Mouse (Mus musculus): Measurements from ENCODE around the gene Gab1. TPM values are rescaled to one million over a fixed set of nuclear protein-coding genes. Genes with fewer than 3 reads are reported as not detected.
A peak's percentile ranks its signal among the peaks of the same experiment; 100 is the strongest.

The Gab1 gene
- polyA plus RNA-seq, 1 experiment = 13.6 TPM

DNA sequence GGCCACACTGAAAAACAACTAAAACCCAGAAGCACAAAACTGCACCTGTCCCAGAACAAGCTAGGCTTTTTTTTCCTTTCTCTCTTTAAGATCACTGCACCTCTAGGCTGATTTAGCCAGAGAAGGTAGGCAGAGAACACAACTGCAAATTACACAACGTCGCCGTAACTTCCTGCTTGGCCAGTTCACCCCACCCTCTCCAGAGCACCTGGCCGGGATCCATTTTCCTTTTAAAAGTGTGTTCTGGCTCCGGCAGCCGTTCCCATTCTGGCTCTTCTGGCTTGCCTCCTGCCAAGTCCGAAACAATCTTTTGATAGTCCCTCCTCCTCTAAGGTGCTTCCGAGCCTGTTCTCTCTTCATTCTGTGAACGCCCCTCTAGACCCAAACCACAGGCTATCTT lies 32.4 kb downstream of the Gab1 start:
- no peak for TF ChIP-seq POLR2A (IDR thresholded peaks at IDR 0.05; ENCODE audit: low read depth, low read length)
- no peaks in the 10 kb centered on the region for H3K27me3 ChIP-seq (ENCODE audit: control insufficient read depth, insufficient read depth, low read length)
- H3K4me1 ChIP-seq (ENCODE audit: control insufficient read depth, insufficient read depth, insufficient read length, low read length) = peaks cover 15% of the 10 kb centered on the region
- H3K27ac ChIP-seq (ENCODE audit: insufficient read depth, low read depth, low read length) = peak overlapping the region; percentile 44
- no peaks in the 10 kb centered on the region for H3K36me3 ChIP-seq (ENCODE audit: control insufficient read depth, insufficient read depth, low read length)
- WGBS = 11% methylated on average over 9 of the region's 9 CpGs
- peak overlapping the region; percentile 27 for H3K4me3 ChIP-seq (ENCODE audit: low read depth, low read length)

- Histone ChIP-seq H3K36me3 (ENCODE audit: control insufficient read depth, insufficient read depth, low read length) (no peaks in the 10 kb centered on the region), H3K27ac (ENCODE audit: insufficient read depth, low read depth, low read length) (no peak overlapping the region), H3K27me3 (ENCODE audit: control insufficient read depth, insufficient read depth, low read length) (no peaks in the 10 kb centered on the region), H3K4me1 (ENCODE audit: control insufficient read depth, insufficient read depth, insufficient read length, low read length) (peaks cover 8% of the 10 kb centered on the region), H3K4me3 (ENCODE audit: low read depth, low read length) (no peak overlapping the region)
- TF ChIP-seq CTCF (IDR thresholded peaks at IDR 0.05; ENCODE audit: extremely low read depth, insufficient read length, insufficient replicate concordance, low read depth, low read length) (no peak), POLR2A (IDR thresholded peaks at IDR 0.05; ENCODE audit: low read depth, low read length) (no peak)
- whole genome bisulfite sequencing = 90% methylated on average over 13 of the region's 13 CpGs
These were observed 35.0 kb downstream of the Gab1 start for GRCm38 (mm10) chr8:80845284-80845683.

DNA sequence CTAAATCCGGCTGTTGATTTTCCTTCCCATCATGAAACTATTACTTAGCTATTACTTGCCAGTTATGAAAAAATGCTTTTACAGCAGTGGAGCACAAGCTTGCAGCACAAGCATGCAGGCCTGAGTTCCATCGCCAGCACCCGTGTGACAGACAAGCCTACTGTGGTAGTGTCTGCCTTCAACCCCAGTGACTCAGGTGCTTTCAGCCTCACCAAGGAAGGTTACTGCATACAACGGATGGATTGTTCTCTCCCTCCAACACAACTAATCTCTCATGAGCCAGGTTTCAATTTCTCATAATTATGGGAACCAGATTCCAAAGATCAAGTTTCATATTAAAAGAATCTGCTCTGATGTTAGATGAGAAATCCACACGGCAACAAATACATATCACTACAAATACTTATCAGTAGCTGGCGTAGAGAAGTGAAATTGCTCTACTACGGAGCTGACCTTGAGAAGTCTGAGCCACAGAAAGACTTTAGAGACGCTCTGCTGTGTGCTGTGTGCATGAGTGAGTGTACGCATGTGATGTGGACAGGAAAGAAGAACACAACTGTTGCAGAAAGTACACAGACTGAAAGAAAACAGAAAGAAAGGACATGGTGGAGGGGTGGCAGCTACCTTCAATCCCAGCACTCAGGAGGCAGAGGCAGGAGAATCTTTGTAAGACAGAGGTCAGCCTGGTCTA lies 36.4 kb downstream of the Gab1 start:
- no peak overlapping the region for H3K4me3 ChIP-seq (ENCODE audit: low read depth, low read length)
- H3K27ac ChIP-seq (ENCODE audit: insufficient read depth, low read depth, low read length) = peak overlapping the region; percentile 63
- no peaks in the 10 kb centered on the region for H3K36me3 ChIP-seq (ENCODE audit: control insufficient read depth, insufficient read depth, low read length)
- H3K27me3 ChIP-seq (ENCODE audit: control insufficient read depth, insufficient read depth, low read length) = no peaks in the 10 kb centered on the region
- H3K4me1 ChIP-seq (ENCODE audit: control insufficient read depth, insufficient read depth, insufficient read length, low read length) = peaks cover 6% of the 10 kb centered on the region
- TF ChIP-seq POLR2A (IDR thresholded peaks at IDR 0.05; ENCODE audit: low read depth, low read length) (no peak), CTCF (IDR thresholded peaks at IDR 0.05; ENCODE audit: extremely low read depth, insufficient read length, insufficient replicate concordance, low read depth, low read length) (no peak)
- WGBS = 28% methylated on average over 9 of the region's 9 CpGs

DNA sequence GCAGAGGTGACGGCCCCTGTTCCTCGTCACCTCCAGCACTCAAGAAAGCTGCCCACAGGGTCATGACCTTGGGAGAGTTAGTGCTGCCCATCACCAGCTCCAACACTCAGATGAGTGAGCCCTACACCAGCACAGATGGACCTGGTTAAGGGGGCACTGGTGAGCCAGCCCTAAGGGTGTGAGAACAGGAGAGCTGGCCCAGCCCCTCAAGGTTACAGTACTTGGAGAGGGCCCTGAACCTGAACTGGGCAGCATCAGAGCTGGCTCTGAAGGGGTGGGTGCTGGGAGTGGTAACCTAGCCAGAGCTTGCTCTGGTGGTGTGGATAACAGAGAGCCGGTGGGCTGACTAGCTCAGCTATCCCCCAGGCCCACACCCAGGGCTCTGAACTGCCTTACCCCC lies 37.8 kb downstream of the Gab1 start:
- H3K4me1 ChIP-seq (ENCODE audit: control insufficient read depth, insufficient read depth, insufficient read length, low read length) = peaks cover 4% of the 10 kb centered on the region
- no peaks in the 10 kb centered on the region for H3K27me3 ChIP-seq (ENCODE audit: control insufficient read depth, insufficient read depth, low read length)
- no peak for TF ChIP-seq CTCF (IDR thresholded peaks at IDR 0.05; ENCODE audit: extremely low read depth, insufficient read length, insufficient replicate concordance, low read depth, low read length)
- no peak for TF ChIP-seq POLR2A (IDR thresholded peaks at IDR 0.05; ENCODE audit: low read depth, low read length)
- no peak overlapping the region for H3K27ac ChIP-seq (ENCODE audit: insufficient read depth, low read depth, low read length)
- H3K4me3 ChIP-seq (ENCODE audit: low read depth, low read length) = no peak overlapping the region
- WGBS = 92% methylated on average over 3 of the region's 3 CpGs
- no peaks in the 10 kb centered on the region for H3K36me3 ChIP-seq (ENCODE audit: control insufficient read depth, insufficient read depth, low read length)

- Histone ChIP-seq H3K4me1 (ENCODE audit: control insufficient read depth, insufficient read depth, insufficient read length, low read length) (peaks cover 2% of the 10 kb centered on the region), H3K27me3 (ENCODE audit: control insufficient read depth, insufficient read depth, low read length) (no peaks in the 10 kb centered on the region), H3K27ac (ENCODE audit: insufficient read depth, low read depth, low read length) (no peak overlapping the region), H3K36me3 (ENCODE audit: control insufficient read depth, insufficient read depth, low read length) (no peaks in the 10 kb centered on the region), H3K4me3 (ENCODE audit: low read depth, low read length) (no peak overlapping the region)
- TF ChIP-seq POLR2A (IDR thresholded peaks at IDR 0.05; ENCODE audit: low read depth, low read length) (no peak), CTCF (IDR thresholded peaks at IDR 0.05; ENCODE audit: extremely low read depth, insufficient read length, insufficient replicate concordance, low read depth, low read length) (no peak)
- 64% methylated on average over 6 of the region's 6 CpGs for WGBS
These were observed 40.2 kb downstream of the Gab1 start for GRCm38 (mm10) chr8:80840090-80840489.

- Histone ChIP-seq H3K36me3 (ENCODE audit: control insufficient read depth, insufficient read depth, low read length) (no peaks in the 10 kb centered on the region), H3K4me1 (ENCODE audit: control insufficient read depth, insufficient read depth, insufficient read length, low read length) (no peaks in the 10 kb centered on the region), H3K4me3 (ENCODE audit: low read depth, low read length) (no peak overlapping the region), H3K27me3 (ENCODE audit: control insufficient read depth, insufficient read depth, low read length) (no peaks in the 10 kb centered on the region), H3K27ac (ENCODE audit: insufficient read depth, low read depth, low read length) (no peak overlapping the region)
- TF ChIP-seq POLR2A (IDR thresholded peaks at IDR 0.05; ENCODE audit: low read depth, low read length) = no peak
- TF ChIP-seq CTCF (IDR thresholded peaks at IDR 0.05; ENCODE audit: extremely low read depth, insufficient read length, insufficient replicate concordance, low read depth, low read length) = no peak
- 45% methylated on average over 6 of the region's 6 CpGs for WGBS
These were observed 42.1 kb downstream of the Gab1 start for GRCm38 (mm10) chr8:80838199-80838598.

GRCm38 (mm10) chr8:80835401-80835800 lies 44.9 kb downstream of the Gab1 start:
- Histone ChIP-seq H3K4me3 (ENCODE audit: low read depth, low read length) (no peak overlapping the region), H3K27ac (ENCODE audit: insufficient read depth, low read depth, low read length) (no peak overlapping the region), H3K27me3 (ENCODE audit: control insufficient read depth, insufficient read depth, low read length) (no peaks in the 10 kb centered on the region), H3K36me3 (ENCODE audit: control insufficient read depth, insufficient read depth, low read length) (no peaks in the 10 kb centered on the region), H3K4me1 (ENCODE audit: control insufficient read depth, insufficient read depth, insufficient read length, low read length) (peaks cover 8% of the 10 kb centered on the region; the same call in 1 of the 2 replicates)
- WGBS = 93% methylated on average over 6 of the region's 6 CpGs
- no peak for TF ChIP-seq CTCF (IDR thresholded peaks at IDR 0.05; ENCODE audit: extremely low read depth, insufficient read length, insufficient replicate concordance, low read depth, low read length)
- no peak for TF ChIP-seq POLR2A (IDR thresholded peaks at IDR 0.05; ENCODE audit: low read depth, low read length)

Measured in small intestine, adult 2 months (tissue).